Mouse (Mus musculus) G1E (cell line): Measurements from ENCODE around the gene Phldb3.

Experiments
- CTCF ChIP-seq: IDR thresholded peaks from 2 replicates; pipeline ENCODE4 v1.5.1; 2012; ENCODE audit warnings: low read depth, low read length, inconsistent platforms, mixed read lengths
- GATA1 ChIP-seq: IDR thresholded peaks from 2 replicates; pipeline ENCODE4 v1.6.1; 2012; ENCODE audit warnings: borderline replicate concordance, low read length, inconsistent platforms, mixed read lengths
- GATA2 ChIP-seq: IDR thresholded peaks from 2 replicates; pipeline ENCODE4 v1.6.1; 2012; ENCODE audit warnings: low read depth, low read length, inconsistent platforms, borderline replicate concordance
- POLR2AphosphoS5 ChIP-seq: IDR thresholded peaks from 2 replicates; pipeline ENCODE4 v1.6.1; 2012; ENCODE audit warnings: low read depth, low read length, inconsistent platforms; ENCODE audit not compliant: insufficient replicate concordance
- TAL1 ChIP-seq: conservative IDR thresholded peaks from 2 replicates; pipeline ENCODE4 v1.6.1; 2012; ENCODE audit warnings: low read depth, low read length, inconsistent platforms, mixed read lengths

- TF ChIP-seq GATA1 (no peak), CTCF (no peak), POLR2AphosphoS5 (no peak), TAL1 (no peak), GATA2 (no peak)
These were observed 66.0 kb downstream of the Phldb3 start, which contains the start of gene Tex101 for GRCm38 (mm10) chr7:24676575-24676974.
